Mouse (Mus musculus) spleen, adult 2 months (tissue): ENCODE data around the gene Dhfr.

Source experiments
- CTCF ChIP-seq: fragments of 200-500 bp; IDR thresholded peaks from 2 replicates; pipeline ENCODE4 v1.5.1; 2011; ENCODE audit warnings: mild to moderate bottlenecking, inconsistent platforms; ENCODE audit not compliant: insufficient read depth, insufficient read length, insufficient replicate concordance; ENCODE audit errors: extremely low read depth
- POLR2A ChIP-seq: fragments of 200-500 bp; IDR thresholded peaks from 2 replicates; pipeline ENCODE4 v1.6.1; 2011; ENCODE audit warnings: low read depth, low read length, inconsistent platforms

DNA sequence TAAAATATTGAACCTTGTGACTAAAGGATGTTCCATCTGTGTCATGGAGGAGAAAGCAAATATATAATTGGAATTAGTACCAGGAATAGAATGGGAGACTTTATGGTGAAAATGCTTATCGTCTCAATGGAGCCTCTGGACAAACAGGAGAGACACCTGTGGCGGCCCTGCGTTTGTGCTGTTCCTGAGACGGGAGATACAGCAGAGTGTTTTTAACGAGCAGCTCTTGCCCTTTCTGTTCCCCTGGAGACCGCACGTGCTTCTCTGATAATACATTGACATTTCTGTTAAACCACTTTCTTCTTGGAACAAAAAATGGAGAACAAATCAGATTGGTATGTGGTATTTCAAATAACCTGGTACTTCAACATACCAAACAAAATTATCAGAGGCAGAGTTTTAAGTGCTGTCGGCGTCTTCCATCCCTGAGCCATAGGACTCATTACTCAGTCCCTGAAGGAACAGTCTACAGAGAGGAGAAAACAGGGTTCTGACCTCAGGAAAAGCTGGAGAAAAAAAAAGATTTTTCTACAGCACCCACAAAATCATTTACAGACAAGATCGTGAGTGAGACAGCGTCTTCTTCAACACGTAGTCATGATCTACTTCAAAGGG lies 38.6 kb downstream of the Dhfr start:
- no peak for TF ChIP-seq CTCF
- TF ChIP-seq POLR2A: no peak
